Comparison of ENCODE assay signal across 13 mouse cellular contexts in genomic region chr17:35903992-35904355, GRCm38 (mm10). TPM values are rescaled to one million over a fixed set of nuclear protein-coding genes. Genes with fewer than 3 reads are reported as not detected.
DNase-seq lines count a peak whose midpoint lies in the region; ATAC-seq and TF ChIP-seq lines count a peak whose summit lies in the region.
"Had no signal": no experiment of that assay in that cellular context is flagged by ENCODE, and none has a peak within 500 bp of the region (broad histone marks: within the 10 kb centered on the region; RNA-seq: fewer than 3 reads in every experiment).

No protein-coding gene starts in this region.

- peaks cover 96% of the 10 kb centered on the region for H3K36me3 ChIP-seq in kidney, embryonic 15.5 days
- H3K36me3 ChIP-seq in spleen, adult 2 months (ENCODE audit: control insufficient read depth, insufficient read depth, low read length) = no peaks in the 10 kb centered on the region

- H3K4me1 ChIP-seq in kidney, embryonic 15.5 days = peaks cover 19% of the 10 kb centered on the region
- no peaks in the 10 kb centered on the region; the same call in 1 of the 2 replicates for H3K4me1 ChIP-seq in spleen, adult 2 months (ENCODE audit: control insufficient read depth, insufficient read depth, insufficient read length)

- no peak overlapping the region for H3K4me3 ChIP-seq in gastrocnemius, adult 2 months
- no peak overlapping the region for H3K4me3 ChIP-seq in kidney, embryonic 15.5 days (replicated peaks)
- H3K4me3 ChIP-seq in spleen, adult 2 months (ENCODE audit: extremely low read depth, insufficient read depth, insufficient read length) = no peak overlapping the region
- H3K4me3 ChIP-seq: forebrain, embryonic 10.5 days had no signal

- no peak for ATAC-seq in kidney, embryonic 15.5 days (replicated peaks; ENCODE audit: low FRiP score)

- H3K9me3 ChIP-seq in kidney, embryonic 15.5 days (replicated peaks) = no peaks in the 10 kb centered on the region
- H3K9me3 ChIP-seq: forebrain, embryonic 10.5 days had no signal

- no peak for DNase-seq in gastrocnemius, adult 2 months
- no peak for DNase-seq in gastrocnemius, adult 8-10 months (ENCODE audit: low spot score in 2 of 2)
- no peak for DNase-seq in kidney, postnatal 25 days
- no peak for DNase-seq in spleen, adult 2 months (ENCODE audit: low read depth in 1 of 2, low spot score in 2 of 2)
- no peak for DNase-seq in spleen, adult 18-20 months
- DNase-seq in thymus, postnatal 4 days = peak; percentile 62
- no peak for DNase-seq in ovary, adult 18-20 months (ENCODE audit: low spot score)
- DNase-seq: adrenal gland, adult 8-10 months; cerebellum, adult 9-10 months had no signal

- WGBS in kidney, embryonic 15.5 days = 78% methylated on average over 4 of the region's 4 CpGs
- 22% methylated on average over 4 of the region's 4 CpGs for WGBS in spleen, adult 2 months

- no peaks in the 10 kb centered on the region for H3K27me3 ChIP-seq in kidney, embryonic 15.5 days
- no peaks in the 10 kb centered on the region for H3K27me3 ChIP-seq in spleen, adult 2 months (ENCODE audit: control insufficient read depth, insufficient read depth, low read length)

- TF ChIP-seq POLR2A in spleen, adult 2 months (IDR thresholded peaks at IDR 0.05; ENCODE audit: low read depth, low read length) = no peak

- peak overlapping the region; percentile 57 for H3K27ac ChIP-seq in gastrocnemius, adult 2 months
- 0 out of 2 replicates have a peak overlapping the region, but pooled peaks have one; percentile 1 for H3K27ac ChIP-seq in kidney, embryonic 15.5 days
- H3K27ac ChIP-seq in spleen, adult 2 months (ENCODE audit: insufficient read depth, low read length) = peak overlapping the region; percentile 26; the same call in 1 of the 2 replicates
- H3K27ac ChIP-seq: forebrain, embryonic 10.5 days; kidney, postnatal 0 days had no signal

- no peak overlapping the region for H3K9ac ChIP-seq in kidney, embryonic 15.5 days

- H3K4me2 ChIP-seq in kidney, embryonic 15.5 days = no peak overlapping the region
- H3K4me2 ChIP-seq: midbrain, embryonic 11.5 days had no signal

- no peak for TF ChIP-seq CTCF in gastrocnemius, adult 2 months (IDR thresholded peaks at IDR 0.05)
- TF ChIP-seq CTCF in spleen, adult 2 months (IDR thresholded peaks at IDR 0.05; ENCODE audit: extremely low read depth, insufficient read depth, insufficient read length, insufficient replicate concordance) = no peak

- intact Hi-C loops in gastrocnemius, adult 2 months (cut with DNase I) = loop anchor here (10.0 kb wide), 1 partner anchor 229 kb away; the partner anchor contains the start of gene Gtf2h4

RNA-seq across cellular contexts. Expression of gene Atat1, which starts 5.9 kb away (rescaled TPM):
- 1 to 10 TPM; 2.8 to 4.2 TPM for total RNA-seq in gastrocnemius, adult 2 months (2021)
- total RNA-seq in gastrocnemius, adult 8-10 months (2022) = 1 to 10 TPM; 2.9 to 4.4 (median 3.6) TPM
- 86.5 and 91.6 TPM in 2 replicates for polyA plus RNA-seq in kidney, embryonic 15.5 days (2015; fragmentation: Nextera tagmentation; extraction: Ambion mirVana)
- polyA plus RNA-seq in spleen, adult 2 months (2012; rRNA removed) = 24.3 and 34.8 TPM in 2 replicates

RNA-seq across cellular contexts. Expression of gene 2310061I04Rik, which starts 6.7 kb away (rescaled TPM):
- total RNA-seq in gastrocnemius, adult 2 months (2021) = 10 to 100 TPM; 73.0 to 78.4 TPM
- total RNA-seq in gastrocnemius, adult 8-10 months (2022) = 10 to 100 TPM; 52.7 to 68.7 (median 62.6) TPM
- polyA plus RNA-seq in kidney, embryonic 15.5 days (2015; fragmentation: Nextera tagmentation; extraction: Ambion mirVana) = 31.2 and 34.7 TPM in 2 replicates
- 35.4 and 39.9 TPM in 2 replicates for polyA plus RNA-seq in spleen, adult 2 months (2012; rRNA removed)

RNA-seq across cellular contexts. Expression of gene Mrps18b, which starts 12.2 kb away (rescaled TPM):
- total RNA-seq in gastrocnemius, adult 2 months (2021) = 10 to 100 TPM; 58.6 to 65.4 TPM
- 10 to 100 TPM; 57.4 to 60.4 (median 58.1) TPM for total RNA-seq in gastrocnemius, adult 8-10 months (2022)
- polyA plus RNA-seq in kidney, embryonic 15.5 days (2015; fragmentation: Nextera tagmentation; extraction: Ambion mirVana) = 88.9 and 89.4 TPM in 2 replicates
- polyA plus RNA-seq in spleen, adult 2 months (2012; rRNA removed) = 39.5 and 45.1 TPM in 2 replicates

RNA-seq across cellular contexts. Expression of gene Ppp1r10, which starts 12.3 kb away (rescaled TPM):
- total RNA-seq in gastrocnemius, adult 2 months (2021) = 10 to 100 TPM; 15.6 to 34.8 TPM
- 10 to 100 TPM; 13.0 to 30.1 (median 14.3) TPM for total RNA-seq in gastrocnemius, adult 8-10 months (2022)
- 47.5 and 47.6 TPM in 2 replicates for polyA plus RNA-seq in kidney, embryonic 15.5 days (2015; fragmentation: Nextera tagmentation; extraction: Ambion mirVana)
- polyA plus RNA-seq in spleen, adult 2 months (2012; rRNA removed) = 26.1 and 27.1 TPM in 2 replicates

RNA-seq across cellular contexts. Expression of gene Dhx16, which starts 24.4 kb away (rescaled TPM):
- 10 to 100 TPM; 13.2 to 16.2 TPM for total RNA-seq in gastrocnemius, adult 2 months (2021)
- total RNA-seq in gastrocnemius, adult 8-10 months (2022) = 10 to 100 TPM; 13.5 to 16.8 (median 16.0) TPM
- 40.9 and 42.4 TPM in 2 replicates for polyA plus RNA-seq in kidney, embryonic 15.5 days (2015; fragmentation: Nextera tagmentation; extraction: Ambion mirVana)
- 79.1 and 85.7 TPM in 2 replicates for polyA plus RNA-seq in spleen, adult 2 months (2012; rRNA removed)

Comparison
In these comparisons a context has a peak if more than half of its experiments do, and no peak if none do; other contexts are left out.
1. H3K27ac ChIP-seq: peak in every context shown above with its lines; median percentile 57 in gastrocnemius, adult 2 months; 26 in spleen, adult 2 months; 1 in kidney, embryonic 15.5 days.